Mouse (Mus musculus): ENCODE results near the gene Itpr3. TPM values are rescaled to one million over a fixed set of nuclear protein-coding genes. Genes with fewer than 3 reads are reported as not detected.

Itpr3 gene
- total RNA-seq, 1 experiment from 2014 or later, result 13.2 TPM

GRCm38 (mm10) chr17:27036465-27036864 is 20.6 kb upstream of the Itpr3 start:
- ATAC-seq (replicated peaks; ENCODE audit: low read depth, poor library complexity, severe bottlenecking), result no peak

- ATAC-seq (replicated peaks; ENCODE audit: low read depth, poor library complexity, severe bottlenecking), result no peak
Measured at GRCm38 (mm10) chr17:27038335-27039050, 18.6 kb upstream of the Itpr3 start.

DNA sequence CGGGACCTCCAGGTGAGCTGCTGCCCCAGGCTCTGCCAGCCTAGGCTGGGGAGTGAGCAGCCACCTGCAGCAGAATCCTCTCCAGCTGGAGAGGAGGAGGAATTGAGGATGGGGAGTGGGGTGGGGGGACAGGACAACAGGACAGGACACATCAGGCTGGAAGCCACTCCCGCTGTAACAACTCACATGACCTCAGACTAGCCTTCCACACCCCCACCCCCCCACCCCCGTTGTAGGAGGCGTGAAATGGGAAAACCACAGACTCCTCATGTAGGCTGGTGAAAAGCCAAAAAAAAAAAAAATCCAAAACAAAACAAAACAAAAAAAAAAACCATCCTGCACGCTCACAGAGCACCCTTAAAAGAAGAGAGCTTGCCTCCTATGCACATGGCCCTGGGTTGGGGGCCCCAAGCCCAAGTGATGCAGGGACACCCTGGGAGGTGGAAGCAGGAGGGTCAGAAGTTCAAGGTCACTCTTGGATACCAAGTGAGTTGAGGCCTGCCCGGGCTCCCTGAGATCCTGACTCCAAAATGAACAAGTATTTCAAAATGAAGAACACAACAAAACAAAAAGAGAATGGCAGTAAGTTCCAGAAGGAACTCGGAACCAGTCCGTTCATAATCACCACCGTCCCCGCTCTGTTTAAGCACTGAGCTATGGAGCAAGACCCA is 17.5 kb upstream of the Itpr3 start:
- no peak for ATAC-seq (replicated peaks; ENCODE audit: low read depth, poor library complexity, severe bottlenecking)

DNA sequence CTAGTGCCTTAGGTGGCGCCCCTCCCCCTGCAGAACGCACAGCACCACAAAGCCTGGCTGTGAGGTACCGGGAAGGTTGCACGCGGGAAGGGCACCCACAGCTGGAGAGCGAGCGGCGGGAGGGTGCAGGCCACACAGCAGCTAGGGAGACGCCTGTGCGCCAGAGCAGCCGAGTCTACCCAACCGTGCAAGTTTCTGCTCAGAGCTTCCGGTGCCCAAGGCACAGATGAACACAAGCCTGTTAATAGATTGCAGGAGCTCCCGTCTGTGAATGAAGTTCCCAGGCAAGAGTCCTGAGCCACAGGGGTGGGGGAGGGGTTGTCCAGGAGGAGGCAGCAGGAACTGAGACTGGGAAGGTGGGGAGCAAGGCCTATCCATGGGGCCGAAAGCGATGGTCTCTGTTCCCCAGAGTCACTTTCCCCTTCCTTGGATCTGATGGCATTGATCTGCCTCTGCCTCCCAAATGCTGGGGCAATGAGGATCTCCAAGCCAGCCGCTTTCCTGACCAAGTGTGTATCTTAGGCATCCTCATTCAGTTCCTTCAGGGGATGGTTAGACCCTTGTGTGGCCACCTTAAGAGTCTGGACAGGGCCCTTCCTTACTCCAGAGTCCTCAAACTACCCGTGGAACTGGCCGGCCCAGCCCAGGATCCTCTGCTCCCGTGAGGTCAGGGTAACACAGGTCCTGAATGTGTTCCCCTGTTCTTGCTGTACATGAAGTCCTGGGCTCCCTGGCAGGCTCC is 16.6 kb upstream of the Itpr3 start:
- ATAC-seq (replicated peaks; ENCODE audit: low read depth, poor library complexity, severe bottlenecking), result no peak

GRCm38 (mm10) chr17:27041046-27041786 is 15.9 kb upstream of the Itpr3 start:
- ATAC-seq (replicated peaks; ENCODE audit: low read depth, poor library complexity, severe bottlenecking), result no peak

DNA sequence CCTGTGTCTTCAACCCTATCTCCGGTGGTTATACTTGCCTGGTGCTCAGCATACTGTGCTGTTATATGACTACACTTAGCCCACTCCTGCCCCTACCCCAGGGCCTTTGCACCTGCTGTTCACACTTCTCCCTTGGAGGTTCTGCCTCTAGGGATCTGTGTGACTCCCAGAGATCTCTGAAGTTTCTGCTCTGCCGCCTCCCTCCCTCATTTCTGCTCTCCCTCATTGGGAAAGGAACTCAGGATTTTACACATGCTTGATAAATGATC is 15.4 kb upstream of the Itpr3 start:
- ATAC-seq (replicated peaks; ENCODE audit: low read depth, poor library complexity, severe bottlenecking), result no peak

DNA sequence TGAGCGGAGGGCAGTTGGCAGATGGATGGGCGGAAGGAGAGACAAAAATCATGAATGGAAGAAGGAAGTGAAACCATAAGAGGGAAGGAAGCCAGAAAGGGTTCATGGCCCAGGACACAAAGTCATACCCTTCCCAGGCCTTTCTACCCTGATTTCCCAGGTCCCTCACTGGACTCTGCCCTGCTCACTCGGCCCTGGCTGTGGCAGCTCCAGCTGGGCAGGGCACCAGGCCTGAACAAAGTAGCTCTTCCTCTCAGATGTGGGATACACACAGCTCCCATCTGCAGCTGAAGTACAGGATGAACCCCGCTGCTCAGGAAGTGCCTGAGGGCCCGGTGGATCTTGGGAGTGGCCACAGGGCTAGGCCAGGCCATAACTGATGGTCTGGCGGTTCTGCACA is 14.3 kb upstream of the Itpr3 start:
- ATAC-seq (replicated peaks; ENCODE audit: low read depth, poor library complexity, severe bottlenecking), result peak; percentile 50

DNA sequence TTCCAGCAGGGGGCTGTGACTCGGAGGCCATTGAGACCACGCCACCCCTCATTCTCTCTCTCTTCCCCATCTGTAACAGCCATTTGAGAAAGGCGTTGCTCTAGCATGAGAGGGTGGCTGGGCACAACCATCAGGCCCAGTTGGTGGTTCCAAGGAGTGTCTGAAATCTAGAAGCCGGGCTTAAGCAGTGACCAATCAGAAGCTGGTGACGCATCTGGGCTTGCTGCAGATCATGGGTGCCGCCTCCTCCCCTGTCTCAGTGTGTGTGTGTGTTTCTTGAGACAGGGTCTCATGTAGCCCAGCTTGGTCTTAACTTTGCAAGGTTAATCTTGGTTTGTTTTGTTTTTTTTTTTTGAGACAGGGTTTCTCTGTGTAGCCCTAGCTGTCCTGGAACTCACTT is 11.9 kb upstream of the Itpr3 start:
- ATAC-seq (replicated peaks; ENCODE audit: low read depth, poor library complexity, severe bottlenecking), result no peak

- no peak for ATAC-seq (replicated peaks; ENCODE audit: low read depth, poor library complexity, severe bottlenecking)
Measured at GRCm38 (mm10) chr17:27047762-27048444, 9.2 kb upstream of the Itpr3 start.

DNA sequence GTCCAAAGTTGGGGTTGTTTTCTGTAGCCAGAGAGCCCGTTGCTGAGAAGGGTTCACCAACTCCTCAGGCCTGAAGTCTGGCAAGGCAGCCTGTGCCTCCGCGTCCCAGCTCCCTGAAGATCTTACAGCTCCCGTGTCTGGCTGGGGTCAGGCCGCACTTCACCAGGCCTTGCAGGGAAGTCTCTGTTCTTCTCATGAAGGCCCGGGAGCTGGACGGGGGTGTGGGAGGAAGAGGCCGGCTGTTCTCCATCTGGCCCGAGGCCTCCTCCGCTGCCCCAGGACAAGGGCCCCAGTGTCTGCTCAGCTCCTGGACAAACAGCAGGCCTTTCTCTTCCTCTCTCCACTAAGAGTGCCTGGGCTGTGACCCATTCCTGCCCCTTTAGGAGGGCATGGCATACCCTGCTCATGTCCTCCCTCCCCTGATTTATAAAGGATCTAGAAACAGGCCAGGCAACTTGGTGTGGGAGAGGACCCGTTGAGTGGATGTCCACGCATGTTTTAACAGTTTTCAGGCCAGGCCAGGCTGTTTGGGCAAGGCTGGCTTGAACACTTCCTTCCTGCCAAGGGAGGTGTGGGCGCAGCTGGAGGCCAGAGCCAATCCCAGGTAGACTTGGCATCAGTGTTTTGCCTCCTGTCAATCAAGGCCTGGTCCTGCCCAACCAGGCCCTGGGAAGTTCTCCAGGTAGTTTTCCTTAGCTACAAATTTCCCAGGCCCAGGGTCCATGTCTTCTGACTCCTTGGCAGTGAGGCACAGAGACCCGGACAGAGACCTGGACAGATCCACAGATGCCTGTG is 8.5 kb upstream of the Itpr3 start:
- ATAC-seq (replicated peaks; ENCODE audit: low read depth, poor library complexity, severe bottlenecking), result no peak

DNA sequence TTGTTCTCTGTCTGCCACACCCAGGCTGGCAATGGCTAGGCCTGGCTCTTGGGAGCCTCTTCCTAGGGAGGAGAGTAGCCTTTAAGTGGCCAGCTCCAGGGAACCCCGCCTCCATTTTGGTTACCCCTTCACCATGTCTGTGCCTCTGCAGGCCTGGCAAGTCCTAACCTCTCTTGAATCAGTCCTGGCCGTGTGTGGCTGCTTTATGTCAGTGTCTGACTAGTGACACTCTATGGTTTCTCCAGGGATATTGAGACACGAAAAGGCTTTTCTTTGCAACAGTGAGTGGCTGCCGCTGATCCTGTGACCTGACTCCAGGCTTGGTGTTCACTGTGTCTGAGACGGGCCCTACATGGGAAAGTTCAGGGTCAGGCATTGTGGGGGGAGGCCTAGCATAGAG is 6.3 kb upstream of the Itpr3 start:
- ATAC-seq (replicated peaks; ENCODE audit: low read depth, poor library complexity, severe bottlenecking), result no peak

GRCm38 (mm10) chr17:27051514-27051913 is 5.6 kb upstream of the Itpr3 start:
- ATAC-seq (replicated peaks; ENCODE audit: low read depth, poor library complexity, severe bottlenecking), result peak; percentile 47

DNA sequence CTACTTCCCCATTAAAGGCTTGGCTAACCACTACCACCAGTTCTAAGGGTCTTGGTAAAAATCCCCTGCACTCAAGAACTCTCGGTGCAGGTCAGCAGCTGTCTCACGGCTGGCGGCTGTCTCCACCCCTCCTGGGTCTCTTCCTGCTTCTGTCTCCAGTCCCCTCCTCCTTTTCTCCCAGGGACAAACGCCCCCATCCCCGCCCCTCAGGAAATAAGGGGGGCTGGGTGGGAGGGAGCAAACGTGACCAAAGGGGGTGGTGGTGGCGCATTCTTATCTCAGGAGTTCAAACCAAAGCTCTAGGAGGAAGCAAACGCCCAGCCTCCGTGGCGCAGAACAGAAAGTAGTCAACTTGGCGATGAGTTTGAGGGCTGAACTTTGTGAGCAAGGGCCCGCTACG is 934 bp upstream of the Itpr3 start:
- peak; percentile 78 for ATAC-seq (replicated peaks; ENCODE audit: low read depth, poor library complexity, severe bottlenecking)

DNA sequence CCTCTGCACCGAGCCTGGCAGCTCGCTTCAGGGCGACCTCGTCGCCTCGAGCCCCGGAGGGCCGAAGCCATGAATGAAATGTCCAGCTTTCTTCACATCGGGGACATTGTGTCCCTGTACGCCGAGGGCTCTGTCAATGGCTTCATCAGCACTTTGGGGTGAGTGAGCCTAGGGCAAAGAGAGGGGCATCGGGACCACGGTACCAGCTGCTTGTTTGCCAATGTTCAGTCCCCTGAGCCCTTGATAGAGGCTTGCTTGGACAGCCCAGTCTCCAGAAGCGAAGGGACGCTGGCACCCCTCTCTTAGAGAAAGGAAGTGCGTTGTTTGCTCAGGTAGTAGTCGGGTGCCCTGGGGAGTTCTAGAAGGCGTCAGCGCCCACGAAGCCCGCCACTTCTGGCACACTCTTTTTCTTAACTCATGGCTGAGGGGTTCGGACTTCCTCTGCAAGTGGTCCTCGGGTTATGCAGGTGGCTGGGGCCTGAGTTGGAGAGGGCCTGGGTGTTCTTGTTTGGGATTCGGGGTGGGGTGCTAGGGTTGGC is 482 bp downstream of the Itpr3 start:
- ATAC-seq (replicated peaks; ENCODE audit: low read depth, poor library complexity, severe bottlenecking), result no peak

DNA sequence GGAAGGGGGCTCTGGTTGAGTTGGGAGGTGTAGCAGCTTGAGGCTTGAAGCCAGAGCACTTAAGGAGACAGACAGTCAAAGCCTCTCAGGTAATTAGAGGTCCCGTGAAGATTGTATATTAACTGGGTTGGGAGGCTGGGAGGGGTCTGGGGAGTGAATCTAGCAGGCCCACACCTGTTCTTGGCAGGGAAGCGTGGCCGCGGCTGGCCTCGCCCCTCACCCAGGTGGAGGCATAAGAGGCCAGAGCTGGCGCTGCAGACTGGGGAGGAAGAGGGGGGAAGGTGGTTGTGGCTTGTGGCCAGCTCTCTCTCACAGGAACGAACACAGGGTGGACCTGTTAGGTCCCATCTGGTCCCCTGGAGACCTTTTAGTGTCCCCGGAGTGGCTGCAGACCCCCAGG is 3.6 kb downstream of the Itpr3 start:
- no peak for ATAC-seq (replicated peaks; ENCODE audit: low read depth, poor library complexity, severe bottlenecking)

DNA sequence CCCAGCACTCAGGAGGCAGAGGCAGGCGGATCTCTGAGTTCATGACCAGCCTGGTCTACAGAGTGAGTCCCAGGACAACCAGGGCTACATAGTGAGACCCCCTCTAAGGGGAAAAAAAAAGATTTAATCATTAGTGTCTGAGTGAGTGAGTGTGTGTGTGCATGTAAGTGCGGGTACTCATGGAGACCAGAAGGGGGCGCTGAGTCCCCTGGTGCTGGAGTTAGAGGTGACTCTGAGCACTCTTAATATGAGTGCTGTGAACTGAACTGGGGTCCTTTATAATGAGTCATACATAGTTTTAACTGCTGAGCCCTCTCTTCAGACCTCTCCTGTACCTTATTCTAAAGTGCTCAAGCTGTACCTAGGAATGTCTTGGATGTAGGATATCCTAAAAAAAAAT is 4.6 kb downstream of the Itpr3 start:
- no peak for ATAC-seq (replicated peaks; ENCODE audit: low read depth, poor library complexity, severe bottlenecking)

DNA sequence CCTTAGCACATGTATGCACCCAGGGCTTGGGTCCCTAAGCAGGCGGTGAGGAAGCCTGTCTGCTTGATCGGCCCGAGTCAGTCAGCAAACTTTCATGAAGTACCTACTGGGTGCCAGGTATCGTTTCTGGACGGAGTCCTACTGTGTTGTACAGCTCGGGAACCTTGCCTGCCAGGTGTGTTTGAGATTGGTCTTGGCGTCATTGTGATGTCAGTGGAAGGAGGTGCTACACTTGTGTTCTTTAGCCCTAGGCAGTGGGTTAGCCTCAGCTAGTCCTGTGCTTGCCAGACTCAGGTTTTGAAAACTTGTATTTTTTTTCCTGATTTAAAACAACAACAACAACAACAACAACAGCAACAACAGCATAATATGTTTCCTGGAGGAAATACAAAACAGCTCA is 5.6 kb downstream of the Itpr3 start:
- no peak for ATAC-seq (replicated peaks; ENCODE audit: low read depth, poor library complexity, severe bottlenecking)

GRCm38 (mm10) chr17:27063717-27064116 is 6.6 kb downstream of the Itpr3 start:
- no peak for ATAC-seq (replicated peaks; ENCODE audit: low read depth, poor library complexity, severe bottlenecking)

DNA sequence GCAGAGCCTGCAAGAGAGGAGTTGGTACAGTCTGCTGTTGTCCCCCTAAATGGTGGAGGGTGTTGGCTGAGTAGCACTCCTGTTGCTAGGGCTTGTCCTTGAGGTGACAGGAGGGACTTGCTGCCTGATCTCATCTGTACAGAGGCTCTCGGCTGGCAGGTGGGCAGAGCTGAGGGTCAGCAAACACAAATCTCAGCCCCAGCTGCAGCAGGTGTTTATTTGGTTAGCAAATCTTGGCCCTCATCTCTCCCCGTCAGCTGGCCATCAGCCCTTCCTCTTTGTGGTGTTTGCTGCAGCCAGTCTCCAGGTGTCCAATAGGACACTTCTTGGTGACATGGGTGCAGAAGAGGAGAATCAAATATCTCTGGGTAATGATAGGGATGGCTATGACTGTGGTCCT is 7.1 kb downstream of the Itpr3 start:
- no peak for ATAC-seq (replicated peaks; ENCODE audit: low read depth, poor library complexity, severe bottlenecking)
